9 mouse cellular contexts compared by ENCODE assay signal in genomic region chr3:52343270-52344070, GRCm38 (mm10).
A peak's percentile ranks its signal among the peaks of the same experiment; 100 is the strongest.
DNase-seq lines count a peak whose midpoint lies in the region; ATAC-seq lines count a peak whose summit lies in the region.
"Had no signal": no experiment of that assay in that cellular context is flagged by ENCODE, and none has a peak within 500 bp of the region (broad histone marks: within the 10 kb centered on the region; RNA-seq: fewer than 3 reads in every experiment).

No protein-coding gene starts in this region.

- WGBS in midbrain, embryonic 16.5 days: 80% methylated on average over 6 of the region's 6 CpGs
- 83% methylated on average over 6 of the region's 6 CpGs for WGBS in midbrain, embryonic 13.5 days
- 61% methylated on average over 6 of the region's 6 CpGs for WGBS in embryonic facial prominence, embryonic 15.5 days
- 83% methylated on average over 6 of the region's 6 CpGs for WGBS in forebrain, embryonic 16.5 days

- H3K9me3 ChIP-seq in midbrain, embryonic 16.5 days (replicated peaks; ENCODE audit: control insufficient read depth, low read length, poor library complexity, severe bottlenecking): no peaks in the 10 kb centered on the region
- H3K9me3 ChIP-seq in midbrain, embryonic 13.5 days: no peaks in the 10 kb centered on the region
- H3K9me3 ChIP-seq in embryonic facial prominence, embryonic 15.5 days (replicated peaks): no peaks in the 10 kb centered on the region
- no peaks in the 10 kb centered on the region for H3K9me3 ChIP-seq in forebrain, embryonic 16.5 days (ENCODE audit: control insufficient read depth, low read length)
- H3K9me3 ChIP-seq: heart, embryonic 13.5 days; limb, embryonic 15.5 days had no signal

- no peaks in the 10 kb centered on the region for H3K36me3 ChIP-seq in midbrain, embryonic 16.5 days (ENCODE audit: control insufficient read depth, insufficient read depth, low read length)
- no peaks in the 10 kb centered on the region for H3K36me3 ChIP-seq in midbrain, embryonic 13.5 days
- 0 out of 2 replicates have a peak, but pooled peaks cover 11% of the 10 kb centered on the region for H3K36me3 ChIP-seq in embryonic facial prominence, embryonic 15.5 days
- no peaks in the 10 kb centered on the region for H3K36me3 ChIP-seq in forebrain, embryonic 16.5 days (ENCODE audit: control insufficient read depth, insufficient read depth)

- H3K9ac ChIP-seq in midbrain, embryonic 16.5 days (ENCODE audit: low read depth, low read length): peak overlapping the region; percentile 4; the same call in 1 of the 2 replicates
- H3K9ac ChIP-seq in midbrain, embryonic 13.5 days (replicated peaks): no peak overlapping the region
- H3K9ac ChIP-seq in embryonic facial prominence, embryonic 15.5 days: no peak overlapping the region
- no peak overlapping the region for H3K9ac ChIP-seq in forebrain, embryonic 16.5 days (replicated peaks; ENCODE audit: low read depth, low read length)
- H3K9ac ChIP-seq: heart, embryonic 13.5 days; limb, embryonic 15.5 days had no signal

- H3K27ac ChIP-seq in midbrain, embryonic 16.5 days (ENCODE audit: low read length): no peak overlapping the region
- H3K27ac ChIP-seq in midbrain, embryonic 13.5 days: no peak overlapping the region
- no peak overlapping the region for H3K27ac ChIP-seq in embryonic facial prominence, embryonic 15.5 days (replicated peaks)
- no peak overlapping the region for H3K27ac ChIP-seq in forebrain, embryonic 16.5 days (ENCODE audit: low read length)
- H3K27ac ChIP-seq: heart, embryonic 13.5 days; limb, embryonic 15.5 days had no signal

- H3K4me1 ChIP-seq in midbrain, embryonic 16.5 days (ENCODE audit: control insufficient read depth, insufficient read depth, low read length): peaks cover 2% of the 10 kb centered on the region; the same call in 1 of the 2 replicates
- peaks cover 12% of the 10 kb centered on the region for H3K4me1 ChIP-seq in midbrain, embryonic 13.5 days (replicated peaks)
- H3K4me1 ChIP-seq in embryonic facial prominence, embryonic 15.5 days: peaks cover 20% of the 10 kb centered on the region
- H3K4me1 ChIP-seq in forebrain, embryonic 16.5 days (replicated peaks; ENCODE audit: control insufficient read depth, insufficient read depth, low read length): no peaks in the 10 kb centered on the region; the same call in 1 of the 2 replicates

- H3K4me3 ChIP-seq in midbrain, embryonic 16.5 days (ENCODE audit: low read depth, low read length): no peak overlapping the region
- H3K4me3 ChIP-seq in midbrain, embryonic 13.5 days (replicated peaks): no peak overlapping the region
- no peak overlapping the region for H3K4me3 ChIP-seq in embryonic facial prominence, embryonic 15.5 days (replicated peaks)
- no peak overlapping the region for H3K4me3 ChIP-seq in forebrain, embryonic 16.5 days (replicated peaks; ENCODE audit: low read length)
- H3K4me3 ChIP-seq: heart, embryonic 13.5 days; limb, embryonic 15.5 days had no signal

- H3K27me3 ChIP-seq in midbrain, embryonic 16.5 days (ENCODE audit: control insufficient read depth, insufficient read depth, low read depth, low read length): no peaks in the 10 kb centered on the region
- no peaks in the 10 kb centered on the region for H3K27me3 ChIP-seq in midbrain, embryonic 13.5 days
- H3K27me3 ChIP-seq in embryonic facial prominence, embryonic 15.5 days: no peaks in the 10 kb centered on the region
- no peaks in the 10 kb centered on the region for H3K27me3 ChIP-seq in forebrain, embryonic 16.5 days (replicated peaks; ENCODE audit: control insufficient read depth, insufficient read depth, low read length)
- H3K27me3 ChIP-seq: heart, embryonic 13.5 days; limb, embryonic 15.5 days had no signal

- ATAC-seq in midbrain, embryonic 16.5 days: no peak
- no peak for ATAC-seq in midbrain, embryonic 13.5 days
- ATAC-seq in embryonic facial prominence, embryonic 15.5 days (ENCODE audit: insufficient number of reproducible peaks, low FRiP score, low TSS enrichment, low read depth): 0 out of 2 replicates have a peak, but pooled peaks have one; percentile 48
- no peak for ATAC-seq in forebrain, embryonic 16.5 days

- peak; percentile 63 for DNase-seq in lung, postnatal 14 days
- peak; percentile 44 for DNase-seq in thymus, postnatal 4 days
- DNase-seq in left cerebral cortex, adult 9 months (ENCODE audit: low spot score in 2 of 2): no peak

- no peak overlapping the region for H3K4me2 ChIP-seq in midbrain, embryonic 16.5 days (ENCODE audit: low read length)
- H3K4me2 ChIP-seq in midbrain, embryonic 13.5 days (replicated peaks): no peak overlapping the region
- H3K4me2 ChIP-seq in embryonic facial prominence, embryonic 15.5 days (replicated peaks): no peak overlapping the region
- no peak overlapping the region for H3K4me2 ChIP-seq in forebrain, embryonic 16.5 days (ENCODE audit: low read length)
- H3K4me2 ChIP-seq: heart, embryonic 13.5 days; limb, embryonic 15.5 days had no signal

Comparison
In these comparisons a context has a peak if more than half of its experiments do, and no peak if none do; other contexts are left out.
1. DNase-seq: peak in lung, postnatal 14 days (single experiment) and thymus, postnatal 4 days (single experiment); none in left cerebral cortex, adult 9 months (0 of 2).